Mouse (Mus musculus) hindlimb bud, embryonic 11.5 days (tissue): ENCODE results near the gene Taar9.
"Not testable (repeated sequence)": the region's sequence is repeated elsewhere in the genome, so short reads cannot be mapped to it uniquely, and the experiment has no call there.

Experiments used
- DNase-seq: peaks from one replicate; pipeline ENCODE4 v3.0.0-alpha.2; 2012; ENCODE audit warnings: low read depth, low spot score; ENCODE audit errors: extremely low spot score

The Taar9 gene

DNA sequence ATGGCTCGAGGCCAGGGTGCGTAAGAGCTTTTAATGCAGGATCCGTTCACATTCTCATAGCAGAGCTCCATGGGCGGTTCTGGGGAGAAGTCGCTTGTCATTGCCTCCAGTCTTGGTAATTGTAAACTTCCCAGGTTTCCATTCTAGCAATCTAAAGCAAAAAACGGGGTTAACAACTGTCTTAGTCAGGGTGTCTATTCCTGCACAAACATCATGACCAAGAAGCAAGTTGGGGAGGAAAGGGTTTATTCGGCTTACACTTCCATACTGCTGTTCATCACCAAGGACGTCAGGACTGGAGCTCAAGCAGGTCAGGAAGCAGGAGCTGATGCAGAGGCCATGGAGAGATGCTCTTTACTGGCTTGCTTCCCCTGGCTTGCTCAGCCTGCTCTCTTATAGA lies at the start of gene Taar9:
Gene Taar9, minus strand, starts transcription at position 101 of the 400 bp plus-strand sequence.
- not testable (repeated sequence) for DNase-seq

GRCm38 (mm10) chr10:24158470-24159254 lies 49.3 kb upstream of the Taar9 start:
- no peak for DNase-seq

DNA sequence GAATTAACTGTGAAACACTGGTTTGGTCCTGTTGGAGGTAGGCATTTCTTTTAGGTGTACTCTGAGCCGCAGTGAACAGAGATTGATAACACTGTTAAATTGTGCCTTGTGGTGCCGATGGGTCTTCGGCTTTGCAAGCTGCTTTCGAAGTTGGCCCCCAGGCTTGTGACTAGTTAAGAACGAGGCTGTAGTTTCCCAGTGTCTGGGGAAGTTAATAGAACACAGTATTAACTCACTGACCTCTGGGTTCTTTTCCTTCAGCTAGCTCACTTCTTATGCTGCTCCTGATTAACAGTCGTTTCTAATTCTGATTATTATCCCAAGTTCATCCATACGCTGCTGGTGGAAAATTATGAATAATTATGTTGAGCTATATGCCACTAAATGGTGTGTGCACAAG lies 40.8 kb upstream of the Taar9 start:
- no peak for DNase-seq

DNA sequence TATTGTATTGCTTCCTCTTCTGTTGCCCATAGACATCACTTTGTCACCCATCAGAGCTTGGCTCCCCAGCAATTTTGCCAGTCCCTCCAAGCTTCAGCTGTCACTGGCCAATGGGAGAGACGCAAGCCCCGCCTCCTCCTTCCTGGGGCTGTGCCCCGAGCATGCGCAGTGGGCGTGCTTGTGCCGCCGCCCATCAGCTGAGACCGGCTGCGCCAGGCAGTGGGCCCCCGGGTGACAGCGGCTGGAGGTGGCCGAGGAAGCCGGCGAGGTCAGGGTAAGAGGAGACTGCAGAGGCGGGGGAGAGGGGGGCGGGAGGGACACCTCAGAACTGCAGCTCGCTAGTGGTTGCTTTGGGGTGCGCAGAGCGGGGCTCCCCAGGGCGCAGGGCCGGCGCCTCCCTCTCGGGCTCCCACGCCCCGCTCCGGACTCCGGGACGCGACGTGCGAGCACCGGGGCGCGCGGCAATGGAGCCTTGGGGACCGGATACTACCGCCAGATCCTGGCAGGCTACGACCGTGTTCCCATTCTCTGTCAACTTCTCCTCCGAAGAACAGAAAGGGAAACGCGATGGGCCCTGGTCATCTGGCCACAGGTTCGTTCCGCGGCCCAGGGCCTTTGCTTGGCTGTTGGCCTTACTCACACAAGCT lies 39.9 kb upstream of the Taar9 start, which contains the start of gene Stx7:
Gene Stx7, plus strand, starts transcription at position 168 of the 647 bp plus-strand sequence.
- peak; percentile 50 for DNase-seq

GRCm38 (mm10) chr10:24142735-24143134 lies 33.4 kb upstream of the Taar9 start:
- DNase-seq: no peak

- no peak for DNase-seq
Measured at GRCm38 (mm10) chr10:24138623-24139261, 29.4 kb upstream of the Taar9 start.

- no peak for DNase-seq
Measured at GRCm38 (mm10) chr10:24134071-24134645, 24.8 kb upstream of the Taar9 start.

DNA sequence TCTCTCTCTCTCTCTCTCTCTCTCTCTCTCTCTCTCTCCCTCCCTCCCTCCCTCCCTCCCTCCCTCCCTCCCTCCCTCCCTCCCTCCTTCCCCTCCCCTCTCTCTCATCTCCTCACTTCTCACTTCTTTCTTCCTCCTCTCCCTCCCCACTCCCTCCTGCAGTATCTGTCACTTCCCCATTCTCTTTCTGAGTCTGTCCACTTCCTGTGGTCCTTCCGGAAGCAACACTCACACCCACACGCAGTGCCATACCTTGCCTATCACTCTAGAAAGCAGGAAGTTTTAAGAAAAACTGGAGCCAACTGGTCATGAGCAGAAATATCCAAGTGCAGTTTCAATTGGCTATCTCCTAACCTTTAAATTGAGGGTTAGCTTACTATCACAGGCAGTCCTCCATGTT lies 23.8 kb upstream of the Taar9 start:
- no peak for DNase-seq

GRCm38 (mm10) chr10:24132273-24132672 lies 22.9 kb upstream of the Taar9 start:
- DNase-seq: no peak

GRCm38 (mm10) chr10:24131451-24132262 lies 22.3 kb upstream of the Taar9 start:
- DNase-seq: peak; percentile 80

DNA sequence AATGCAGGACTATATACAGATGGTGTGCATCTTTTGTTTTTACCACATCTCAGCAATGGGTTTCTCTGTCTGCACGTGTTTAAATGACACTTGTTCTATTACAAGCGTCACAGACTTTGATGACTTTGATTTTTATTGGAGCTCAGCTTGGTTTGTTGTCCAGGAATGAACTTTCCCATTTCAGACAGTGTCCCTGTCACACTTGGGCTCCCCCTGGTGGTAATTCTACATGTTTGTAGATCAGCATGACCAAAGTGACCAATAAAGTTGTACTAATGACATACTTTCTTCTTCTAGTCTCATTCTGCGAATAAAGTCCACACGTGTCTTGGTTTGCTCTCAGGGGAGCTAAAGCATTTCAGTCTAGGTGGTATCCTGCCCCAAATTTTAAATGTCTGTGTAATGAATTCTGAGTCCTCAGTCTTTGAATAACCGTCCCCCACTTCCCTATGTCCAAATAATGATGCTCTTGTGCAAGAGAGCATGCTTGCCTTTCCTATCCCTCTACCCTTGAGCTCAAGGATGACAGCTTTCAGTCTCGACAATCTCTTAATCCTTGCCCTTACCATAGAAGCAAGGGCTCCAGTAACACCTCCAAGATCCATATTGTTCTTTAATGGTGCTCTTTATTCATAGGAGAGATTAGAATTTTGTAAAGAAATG lies 1.9 kb upstream of the Taar9 start:
- peak; percentile 50 for DNase-seq

GRCm38 (mm10) chr10:24108236-24108635 lies 1.1 kb downstream of the Taar9 start:
- DNase-seq: no peak

DNA sequence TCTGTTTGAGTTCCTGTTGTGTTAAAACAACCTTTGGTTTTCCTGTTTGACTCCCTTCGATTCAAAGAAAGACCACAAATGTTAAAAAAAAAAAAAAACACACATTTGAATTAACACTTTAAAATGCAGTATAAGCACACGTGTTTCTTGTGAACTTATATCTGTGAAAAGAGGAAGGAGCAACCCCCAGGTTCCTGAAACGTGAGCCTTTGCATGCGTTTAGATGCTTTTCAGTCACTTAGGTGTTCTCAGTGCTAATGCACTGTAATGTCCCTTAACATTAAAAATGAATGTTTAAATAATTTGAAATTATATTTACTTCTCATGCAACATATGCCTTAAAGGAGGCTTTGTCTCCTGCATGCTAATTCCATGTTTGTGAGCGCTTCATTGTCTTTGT lies 1.6 kb downstream of the Taar9 start:
- no peak for DNase-seq

GRCm38 (mm10) chr10:24103299-24103698 lies 6.0 kb downstream of the Taar9 start:
- not testable (repeated sequence) for DNase-seq

- DNase-seq: not testable (repeated sequence)
Measured at GRCm38 (mm10) chr10:24101812-24102211, 7.5 kb downstream of the Taar9 start, which contains the start of gene Taar8c. Taar8c (minus strand) TSS chr10:24101912.

DNA sequence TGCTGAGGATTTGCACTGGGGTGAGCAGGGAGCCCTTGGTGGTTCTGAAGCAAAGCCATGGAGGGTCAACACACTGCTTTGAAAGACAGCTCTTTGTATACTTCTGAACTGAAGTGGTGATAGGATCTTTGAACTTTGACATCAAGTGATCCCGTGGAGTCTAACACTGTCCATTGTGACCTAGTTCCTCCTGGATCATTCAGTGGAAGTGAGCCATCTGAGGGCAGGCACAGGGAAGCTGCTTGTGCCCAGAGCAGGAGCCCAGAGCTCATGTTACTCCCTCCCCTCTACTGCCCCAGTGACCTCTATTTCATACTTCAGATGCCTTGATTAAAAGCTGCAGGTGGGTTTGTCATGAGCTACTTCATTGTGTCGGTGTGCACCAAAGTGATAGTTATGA lies 12.3 kb downstream of the Taar9 start:
- DNase-seq: not testable (repeated sequence)

DNA sequence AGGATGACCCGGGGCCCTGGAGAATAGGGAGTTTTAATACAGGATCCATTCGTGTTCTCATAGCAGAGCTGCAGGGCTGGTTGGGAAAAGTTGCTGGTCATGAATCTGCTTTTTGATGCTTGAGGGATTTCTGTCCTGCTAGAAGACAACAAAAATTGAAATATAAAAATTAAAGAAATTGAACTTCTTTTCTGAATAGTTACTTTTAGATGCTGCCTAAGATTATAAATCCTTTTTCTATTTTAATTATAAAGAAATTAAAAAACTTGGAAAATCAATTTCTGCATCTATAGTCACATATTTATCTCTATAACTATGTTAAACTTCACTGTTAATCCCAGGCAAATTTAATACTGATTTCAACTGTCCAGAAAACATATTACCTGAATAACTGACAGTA lies 17.1 kb downstream of the Taar9 start, which contains the start of gene Taar8b:
Gene Taar8b, minus strand, starts transcription at position 101 of the 400 bp plus-strand sequence.
- no peak for DNase-seq

GRCm38 (mm10) chr10:24087168-24087567 lies 22.2 kb downstream of the Taar9 start:
- no peak for DNase-seq

GRCm38 (mm10) chr10:24086555-24086954 lies 22.8 kb downstream of the Taar9 start:
- no peak for DNase-seq

- DNase-seq: no peak
Measured at GRCm38 (mm10) chr10:24085936-24086335, 23.4 kb downstream of the Taar9 start.
